Mouse (Mus musculus) heart, postnatal 25 days (tissue): ENCODE results near the gene Aqp7. TPM values are rescaled to one million over a fixed set of nuclear protein-coding genes. Genes with fewer than 3 reads are reported as not detected.
A peak's percentile ranks its signal among the peaks of the same experiment; 100 is the strongest.
"Not testable (repeated sequence)": the region's sequence is repeated elsewhere in the genome, so short reads cannot be mapped to it uniquely, and the experiment has no call there.

Experiments used
- DNase-seq: peaks from one replicate; pipeline ENCODE4 v3.0.0; 2022; ENCODE audit warnings: low spot score
- intact Hi-C: fragments of 180-260 bp; cut with DNase I; formaldehyde crosslinking; loops from one replicate; pipeline ENCODE4 v1.15.1; 2025
- total RNA-seq, 2 experiments: library from RNA; stranded (reverse); gene quantifications; 2 replicates each; pipeline ENCODE4 v1.2.3; 2021

The Aqp7 gene
- 10 to 100 TPM; 31.8 to 33.7 TPM for total RNA-seq

DNA sequence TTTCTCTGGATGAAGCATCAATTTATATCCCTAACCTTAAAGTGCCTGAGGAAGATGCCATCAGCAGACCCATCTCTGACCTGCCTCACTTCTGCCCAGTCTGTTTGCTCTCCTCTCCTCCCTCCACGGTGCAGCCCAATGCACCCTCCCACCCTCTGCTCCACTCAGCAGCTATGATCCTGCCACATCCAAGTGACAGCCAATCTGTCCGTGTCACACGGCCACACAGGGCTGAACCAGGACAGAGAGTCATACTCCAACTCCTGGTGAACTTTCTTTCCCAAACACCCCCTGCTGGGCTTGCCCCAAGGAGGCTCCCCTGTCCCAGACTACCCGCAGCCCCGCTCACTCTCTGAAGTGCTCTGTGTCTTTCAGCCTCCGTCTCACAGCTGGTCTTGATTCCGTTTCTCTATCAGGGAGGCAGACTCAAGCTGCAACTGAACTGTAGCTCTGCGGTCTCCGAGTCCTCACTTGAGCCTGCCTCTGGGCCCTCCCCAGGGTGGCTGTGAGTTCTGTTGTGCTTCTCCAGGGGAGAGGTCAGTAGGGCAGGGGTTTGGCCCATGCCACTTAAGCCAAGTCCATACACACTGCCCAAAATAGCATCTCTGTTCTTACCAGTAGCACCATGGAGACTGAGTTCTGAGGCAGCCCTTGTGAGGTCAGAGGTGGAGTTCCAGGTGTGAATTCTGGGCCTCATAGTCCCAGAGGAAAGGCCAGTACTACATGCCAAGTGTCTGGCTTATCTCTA lies at the start of gene Aqp7:
Gene Aqp7 (minus strand): TSS at position 616 of the 748 bp plus-strand sequence.
- intact Hi-C loops, result loop anchor here (2.0 kb wide), 1 partner anchor 17 kb away; no protein-coding TSS in a partner anchor
- DNase-seq, result peak; percentile 31

DNA sequence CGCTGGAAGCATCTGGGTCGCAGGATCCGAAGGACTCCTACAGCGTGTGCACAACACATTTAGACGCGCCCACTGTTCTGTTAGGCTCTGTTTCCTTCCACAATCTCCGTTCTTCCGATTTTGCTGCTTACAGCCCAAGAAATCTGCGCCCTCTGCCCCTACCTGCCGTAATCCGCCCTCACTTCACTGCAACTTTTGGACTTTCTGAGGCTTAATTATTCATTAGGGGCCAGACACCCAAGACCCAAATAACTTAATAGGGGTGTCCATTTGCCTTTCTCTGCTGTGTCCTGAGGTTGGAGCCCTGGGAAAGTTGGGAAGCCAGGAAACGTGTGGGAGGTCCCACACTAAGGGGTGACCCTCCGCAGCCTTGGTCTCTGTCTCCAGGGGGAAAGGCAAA lies 49.4 kb upstream of the Aqp7 start:
- no peak for DNase-seq
- intact Hi-C loops, result no loop called here

DNA sequence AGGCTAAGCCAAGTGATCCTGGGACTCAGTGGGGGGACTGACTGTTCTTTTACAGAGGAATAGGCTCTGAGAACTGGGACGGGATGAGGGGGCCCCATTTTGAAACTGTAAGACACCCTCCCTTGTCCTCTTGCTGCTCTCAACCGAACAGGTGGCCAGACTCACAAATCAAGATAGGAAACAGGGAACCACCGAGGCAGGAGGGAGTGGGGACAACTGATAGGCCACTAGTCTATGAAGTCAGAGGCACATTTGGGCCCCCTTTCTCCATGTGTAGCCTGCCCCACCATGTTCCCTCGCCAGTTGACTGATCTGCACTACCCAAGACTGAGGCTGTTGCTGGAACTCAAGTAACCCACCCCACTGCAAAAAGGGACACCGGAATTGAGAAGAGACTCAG lies 48.9 kb upstream of the Aqp7 start:
- DNase-seq, result no peak
- intact Hi-C loops, result no loop called here

DNA sequence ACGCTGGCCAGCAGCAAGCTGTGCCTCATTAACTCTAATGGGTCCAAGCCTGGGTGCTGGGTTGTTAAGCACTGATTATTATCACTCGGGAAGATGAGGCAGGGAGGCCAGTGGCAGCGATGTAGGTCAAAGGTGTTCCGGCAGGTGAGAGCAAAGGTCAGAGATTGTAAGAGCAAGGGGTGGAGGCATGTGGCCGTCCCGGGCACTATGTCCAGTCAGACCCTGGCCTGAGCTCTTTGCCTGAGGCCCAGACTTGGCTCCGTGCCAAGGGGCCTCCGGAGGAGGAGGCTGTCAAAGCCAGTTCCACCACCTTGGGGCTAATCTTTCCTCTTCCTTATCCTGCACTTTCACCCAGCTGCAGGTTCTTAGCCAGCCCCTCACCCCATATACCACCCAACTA lies 48.2 kb upstream of the Aqp7 start:
- no peak for DNase-seq
- intact Hi-C loops, result no loop called here

DNA sequence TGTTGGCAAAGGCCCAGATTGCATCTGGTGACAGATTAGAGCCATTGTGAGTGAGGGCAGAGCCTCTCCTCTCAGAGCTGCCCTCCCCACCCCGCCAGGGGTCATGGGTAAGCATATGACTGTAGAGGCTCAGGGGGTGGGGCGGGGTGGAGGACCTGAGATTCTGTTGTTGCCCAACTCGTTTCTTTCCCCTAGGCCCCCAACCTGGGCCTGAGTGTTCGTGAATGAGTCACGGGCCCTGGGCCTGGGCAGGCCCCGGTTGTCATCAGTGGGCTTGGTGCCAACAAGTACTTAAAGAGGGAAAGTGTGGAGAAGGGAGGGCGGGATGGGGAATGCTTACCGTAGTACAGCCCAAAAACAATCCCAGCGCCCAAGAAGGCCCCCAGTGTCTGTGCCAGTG lies 46.4 kb upstream of the Aqp7 start:
- DNase-seq, result no peak
- intact Hi-C loops, result no loop called here

DNA sequence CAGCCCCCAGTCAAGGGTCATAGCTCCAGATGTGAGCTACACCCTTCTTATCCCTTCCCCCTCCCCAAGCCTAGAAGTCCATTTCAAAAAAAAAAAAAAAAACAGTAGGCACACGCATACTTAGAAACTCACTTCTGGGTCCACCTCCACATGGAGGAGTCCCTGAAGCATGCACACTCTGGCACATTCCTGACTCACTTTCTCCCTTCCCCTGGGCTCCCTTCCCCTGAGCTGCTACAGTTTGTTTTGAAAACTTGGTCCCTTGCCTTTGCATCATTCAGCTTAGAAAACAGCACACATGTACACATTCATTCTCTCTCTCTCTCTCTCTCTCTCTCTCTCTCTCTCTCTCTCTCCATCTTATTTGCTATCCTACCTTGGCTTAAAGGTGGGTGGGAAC lies 45.0 kb upstream of the Aqp7 start:
- DNase-seq, result no peak
- intact Hi-C loops, result no loop called here

DNA sequence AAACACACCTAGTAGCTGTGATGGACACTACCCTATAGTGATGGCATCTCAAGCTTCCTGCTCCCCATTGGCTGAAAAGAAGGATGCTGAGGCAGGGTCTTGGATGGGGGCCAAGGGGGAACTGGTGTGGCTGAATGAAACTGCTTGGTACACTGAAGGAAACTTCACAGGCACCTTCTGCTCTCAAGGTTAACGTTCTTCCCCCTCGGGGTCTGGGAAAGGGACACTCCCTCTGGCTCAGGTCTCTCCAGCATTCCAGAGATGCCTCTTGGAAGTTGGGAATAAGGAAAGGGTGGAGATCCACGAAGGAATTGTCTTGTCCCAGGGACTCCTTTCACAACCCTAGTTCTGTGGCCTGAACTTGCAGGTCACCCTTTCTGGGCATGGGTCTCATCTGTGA lies 43.5 kb upstream of the Aqp7 start:
- no peak for DNase-seq
- intact Hi-C loops, result no loop called here

DNA sequence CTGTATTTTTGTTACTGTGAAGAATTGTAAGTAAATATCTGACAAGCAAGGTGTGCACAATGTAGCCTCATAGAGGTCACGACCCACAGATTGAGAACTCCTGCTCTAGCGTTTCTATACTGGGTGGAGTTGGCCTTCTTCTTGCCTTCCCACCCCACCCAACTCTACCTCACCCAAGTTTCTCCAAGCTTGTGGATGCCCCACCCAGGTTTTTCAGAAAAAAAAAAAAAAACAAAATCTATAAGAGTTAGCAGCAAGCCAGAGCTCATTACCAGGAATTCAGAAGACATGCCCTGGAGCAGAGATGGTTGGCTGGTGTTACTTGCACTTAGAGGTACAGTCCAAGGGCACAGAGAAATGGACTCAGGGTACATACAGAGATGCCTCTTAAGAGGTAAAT lies 41.8 kb upstream of the Aqp7 start:
- intact Hi-C loops, result no loop called here
- no peak for DNase-seq

DNA sequence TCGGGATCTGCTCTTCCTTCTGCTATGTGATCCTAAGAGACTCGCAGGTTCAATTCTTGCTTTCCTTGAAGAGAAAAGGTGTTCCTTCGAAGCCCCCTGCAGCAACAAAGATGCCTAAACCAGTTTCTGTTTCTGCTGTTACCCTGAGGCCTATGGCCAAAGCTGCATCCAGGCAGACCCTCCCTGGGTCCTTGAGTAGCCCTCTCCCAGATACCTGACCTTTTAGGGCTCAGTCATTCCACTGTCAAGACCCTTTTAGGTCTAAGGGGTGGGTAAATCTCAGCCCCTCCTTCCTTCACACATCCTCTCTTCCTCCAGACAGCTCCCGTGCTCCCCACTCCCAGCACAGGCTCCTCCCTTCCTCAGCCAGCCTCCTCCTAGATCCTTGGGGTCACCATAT lies 41.2 kb upstream of the Aqp7 start:
- intact Hi-C loops, result no loop called here
- no peak for DNase-seq

DNA sequence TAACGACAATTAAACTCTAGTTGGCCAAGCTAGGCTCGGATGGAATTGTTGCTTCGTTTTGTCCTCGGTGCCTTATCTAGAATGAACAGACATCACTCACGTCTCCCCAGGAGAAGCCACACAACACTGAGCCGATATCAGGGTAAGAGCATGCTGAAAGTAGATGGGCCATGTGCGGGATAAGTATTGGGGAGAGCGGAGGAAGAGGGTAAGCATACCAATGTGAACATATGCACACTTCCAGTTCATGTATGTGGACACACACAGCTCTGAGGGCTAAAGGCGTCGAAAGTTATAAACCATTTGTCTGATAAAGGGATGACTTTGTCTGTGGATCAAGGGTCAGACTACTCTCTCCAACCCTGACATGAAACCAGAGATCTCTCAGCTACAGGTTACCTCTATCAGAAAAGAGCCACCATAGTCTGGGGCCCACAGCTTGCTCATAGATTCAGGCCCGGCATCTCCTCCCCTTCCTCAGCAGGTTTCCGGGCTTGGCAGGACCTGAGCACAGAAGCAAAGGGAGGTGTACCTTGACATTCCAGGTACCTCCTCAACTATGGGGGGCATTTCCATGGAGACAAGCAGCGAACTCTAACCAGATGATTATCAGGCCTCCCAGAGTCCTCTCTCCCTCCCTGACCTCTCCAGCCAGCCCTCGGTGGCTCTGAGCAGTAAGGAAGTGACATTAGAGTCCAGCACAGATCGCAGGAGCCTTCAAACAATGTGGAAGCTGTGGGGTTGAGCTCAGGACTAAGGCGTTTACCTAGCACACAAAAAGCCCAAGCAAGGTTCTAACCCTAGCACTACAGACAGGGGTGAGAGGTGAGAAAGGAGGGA lies 39.7 kb upstream of the Aqp7 start:
- intact Hi-C loops, result no loop called here
- DNase-seq, result no peak

DNA sequence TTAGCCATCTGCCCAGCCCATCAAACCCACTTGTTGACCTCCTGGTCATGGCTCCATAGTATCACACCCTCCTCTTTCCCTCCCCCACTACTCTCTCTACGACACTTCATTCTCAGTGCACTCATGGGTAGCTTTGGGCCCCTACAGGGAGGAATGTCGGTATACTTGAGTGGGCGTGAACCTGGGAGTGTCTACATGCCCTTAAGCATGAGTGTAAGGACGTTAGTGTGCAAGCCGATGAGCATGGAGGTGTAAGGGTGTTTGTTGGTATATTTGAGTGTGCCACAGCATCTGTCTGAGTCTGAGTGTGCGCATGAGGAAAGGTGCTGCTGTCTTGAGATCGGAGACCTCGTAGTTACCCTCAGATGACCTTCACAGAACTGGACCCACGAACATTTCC lies 39.0 kb upstream of the Aqp7 start:
- DNase-seq, result no peak
- intact Hi-C loops, result no loop called here

DNA sequence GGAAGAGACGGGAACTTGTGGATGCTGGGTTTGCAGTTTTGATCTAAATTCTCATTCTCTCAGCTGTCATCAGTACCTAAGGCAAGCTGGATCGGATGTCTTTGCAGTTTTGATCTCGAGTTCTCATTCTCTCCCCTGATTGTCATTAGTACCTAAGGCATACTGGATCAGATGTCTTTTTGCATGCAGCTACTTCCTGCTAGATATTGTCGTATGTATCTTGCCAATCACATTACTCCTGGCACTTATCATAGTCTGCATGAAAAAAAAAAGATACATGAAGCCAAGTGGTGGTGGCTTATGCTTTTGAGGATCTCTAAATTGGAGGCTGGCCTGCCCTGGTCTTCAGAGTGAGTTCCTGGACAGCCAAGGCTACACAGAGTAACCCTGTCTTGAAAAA lies 36.9 kb upstream of the Aqp7 start:
- intact Hi-C loops, result no loop called here
- no peak for DNase-seq

DNA sequence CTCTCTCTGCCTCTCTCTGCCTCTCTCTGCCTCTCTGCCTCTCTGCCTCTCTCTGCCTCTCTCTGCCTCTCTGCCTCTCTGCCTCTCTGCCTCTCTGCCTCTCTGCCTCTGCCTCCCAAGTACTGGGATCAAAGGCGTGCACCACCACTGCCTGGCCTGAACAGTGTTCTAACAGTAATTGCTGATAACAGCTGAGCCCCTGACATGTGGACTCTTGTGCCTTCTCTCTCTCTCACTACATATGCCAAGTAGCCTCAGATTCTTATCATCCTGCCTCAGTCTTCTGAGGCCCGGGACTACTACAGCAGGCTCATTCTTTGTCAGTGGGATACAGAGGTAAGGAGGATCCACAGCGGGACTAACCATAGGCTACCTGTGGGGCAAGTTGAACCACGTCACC lies 34.9 kb upstream of the Aqp7 start:
- intact Hi-C loops, DNase-seq: not testable (repeated sequence)

DNA sequence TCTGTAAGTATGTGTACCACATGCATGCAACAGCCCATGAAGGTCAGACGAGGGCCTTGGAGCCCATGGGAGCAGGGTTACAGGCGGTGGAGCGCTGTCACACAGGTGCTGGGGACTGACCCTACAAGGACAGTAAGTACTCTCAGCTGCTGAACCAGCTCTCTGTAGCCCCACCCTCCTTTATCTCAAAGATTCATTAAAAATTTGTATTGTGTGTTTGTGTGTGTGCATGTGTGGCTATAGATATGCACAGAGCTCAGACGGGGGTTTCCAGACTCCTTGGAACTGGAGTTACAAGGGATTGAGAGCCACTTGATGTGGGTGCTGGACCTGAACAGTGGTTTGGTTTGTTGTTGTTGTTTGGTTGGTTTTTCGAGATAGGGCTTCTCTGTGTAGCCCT lies 33.8 kb upstream of the Aqp7 start:
- intact Hi-C loops, result no loop called here
- no peak for DNase-seq

DNA sequence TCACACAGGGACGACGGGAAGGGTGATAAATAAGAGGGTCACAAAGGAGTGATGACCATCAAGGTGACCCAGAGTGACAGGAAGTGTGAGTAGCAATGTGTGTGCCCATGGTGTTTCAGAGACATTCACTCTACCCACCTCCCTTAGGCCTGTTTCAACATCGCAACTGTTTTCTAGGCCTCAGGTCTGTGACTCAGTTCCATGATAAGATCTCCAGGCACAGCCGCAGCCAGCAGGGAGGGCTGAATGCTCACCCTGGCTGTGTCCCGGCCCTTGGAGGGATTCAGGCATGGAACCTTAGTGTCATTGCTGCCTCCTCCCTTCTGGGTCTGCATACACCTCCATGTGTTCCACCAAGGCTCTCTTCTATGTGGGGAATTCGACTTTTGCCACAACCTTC lies 30.8 kb upstream of the Aqp7 start:
- intact Hi-C loops, result no loop called here

DNA sequence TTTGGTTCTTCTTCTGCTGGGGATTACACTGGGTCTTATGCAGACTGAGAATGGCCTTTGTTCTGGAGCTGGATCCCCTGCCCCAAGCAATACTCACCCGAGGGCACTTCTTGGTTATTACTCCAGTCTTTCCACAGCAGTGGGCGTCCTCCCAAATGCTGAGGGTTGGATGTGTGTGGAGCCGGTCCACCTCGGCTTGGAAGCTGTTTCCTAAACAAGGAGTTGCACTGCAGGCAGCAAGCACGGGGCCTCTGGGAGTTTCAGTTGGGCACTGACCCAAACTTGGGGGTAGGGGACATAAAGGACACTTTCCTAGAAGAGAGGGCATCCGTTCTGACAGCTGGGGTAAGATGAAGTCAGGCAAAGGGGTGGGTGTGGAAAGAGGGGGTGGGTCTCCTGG lies 26.5 kb upstream of the Aqp7 start:
- intact Hi-C loops, result no loop called here
- DNase-seq, result no peak

More for the DNA sequence above, 30.8 kb upstream of the Aqp7 start:
- DNase-seq, result no peak

DNA sequence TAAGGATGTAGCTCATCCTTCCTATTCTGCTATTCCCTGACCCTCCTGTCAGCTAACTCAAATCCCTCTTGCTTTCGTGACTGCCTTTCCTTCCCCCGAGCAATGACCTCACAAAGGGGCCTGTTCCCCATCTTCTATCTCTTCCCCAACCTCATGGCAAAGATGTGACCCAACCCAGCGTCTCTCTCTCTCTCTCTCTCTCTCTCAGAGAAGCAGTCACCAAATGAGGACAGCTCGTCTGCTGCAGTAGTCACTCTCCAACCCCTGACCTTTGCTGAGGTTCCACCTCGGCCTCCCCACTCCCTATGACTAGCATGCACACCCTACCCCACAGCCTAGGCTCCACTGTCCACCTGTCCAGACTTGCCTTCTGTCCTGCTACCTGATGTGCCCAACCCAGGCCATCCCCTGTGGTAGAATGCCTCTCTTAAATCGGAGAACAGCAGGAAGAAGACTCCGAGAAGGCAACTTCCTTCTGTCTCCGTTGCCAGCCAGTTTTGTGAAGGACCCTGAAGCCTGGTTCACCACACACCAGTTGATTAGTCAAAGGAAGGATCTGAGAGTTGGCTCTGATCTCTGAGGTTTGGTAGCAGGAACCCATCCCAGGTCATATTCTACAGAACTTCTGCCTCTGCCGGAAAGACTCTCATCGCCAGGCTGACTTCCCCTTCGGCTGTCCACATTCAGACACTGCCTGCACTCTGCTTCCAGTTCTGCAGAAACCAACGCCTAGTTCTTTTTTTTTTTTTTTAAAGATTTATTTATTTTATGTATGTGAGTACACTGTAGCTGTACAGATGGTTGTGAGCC lies 25.3 kb upstream of the Aqp7 start:
- no peak for DNase-seq

DNA sequence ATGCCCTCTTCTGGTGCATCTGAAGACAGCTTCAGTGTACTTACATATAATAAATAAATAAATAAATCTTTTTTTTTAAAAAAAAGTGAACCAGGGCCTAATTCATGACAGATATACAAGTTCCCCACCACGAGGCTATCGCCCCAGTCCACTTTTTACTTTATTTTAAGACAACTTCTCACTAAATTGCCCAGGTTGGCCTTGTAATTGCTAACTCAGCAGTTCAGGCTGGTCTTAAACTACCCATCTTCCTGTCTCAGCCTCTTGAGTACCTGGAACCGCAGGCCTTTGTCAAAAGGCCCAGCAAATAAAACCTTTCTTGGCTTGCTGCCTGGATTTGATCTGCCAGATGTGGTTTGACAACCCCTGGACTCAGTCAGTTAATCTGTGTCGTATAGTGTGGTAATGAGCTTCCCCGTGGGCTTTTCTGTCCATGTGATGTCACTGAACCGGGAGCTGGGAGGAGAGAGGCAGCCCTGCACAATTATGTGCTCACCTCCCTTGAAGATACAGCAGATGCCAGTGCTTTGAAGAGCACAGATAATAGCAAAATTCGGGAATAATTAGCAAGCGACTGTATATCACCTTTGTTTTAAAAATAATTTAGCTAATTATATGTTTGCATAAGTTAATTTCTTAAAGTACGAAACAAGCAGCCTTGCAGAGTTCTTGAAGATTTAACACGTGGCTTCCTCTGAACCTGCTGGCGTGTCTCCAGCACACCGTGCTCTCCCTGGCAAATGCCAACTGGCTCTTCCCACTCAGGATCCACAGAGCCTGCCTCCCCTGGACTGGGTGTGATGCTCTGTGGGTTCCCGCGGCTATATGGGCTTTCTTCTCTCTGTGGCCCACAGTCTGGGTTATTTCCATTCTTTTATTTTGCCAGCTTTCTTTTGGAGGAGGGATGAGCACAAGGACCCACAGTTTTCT lies 23.8 kb upstream of the Aqp7 start:
- intact Hi-C loops, result no loop called here
- no peak for DNase-seq

More for the DNA sequence above, 25.3 kb upstream of the Aqp7 start:
- intact Hi-C loops, result no loop called here

DNA sequence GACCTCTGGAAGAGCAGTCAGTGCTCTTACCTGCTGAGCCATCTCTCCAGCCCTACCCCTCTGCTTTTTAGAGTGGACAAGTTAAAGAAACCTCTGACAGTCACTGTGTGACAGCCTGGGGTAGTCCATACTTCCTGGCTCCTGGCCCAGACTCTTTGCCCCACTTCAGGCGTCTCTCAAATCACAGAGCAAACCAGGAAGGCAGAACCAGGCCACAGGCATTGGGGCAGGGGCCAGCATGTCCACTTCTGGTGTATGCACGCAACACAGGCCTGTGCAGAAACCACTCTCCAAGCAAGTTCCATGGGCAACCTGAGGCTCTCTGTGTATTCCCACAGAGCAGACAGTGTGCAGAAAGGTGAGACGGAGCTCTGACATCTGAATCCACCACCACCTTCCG lies 17.3 kb upstream of the Aqp7 start:
- DNase-seq, result no peak
- intact Hi-C loops, result no loop called here
